Mouse (Mus musculus) layer of hippocampus, postnatal 10 days (tissue): ENCODE measurements around the gene Fam8a1. TPM values are rescaled to one million over a fixed set of nuclear protein-coding genes. Genes with fewer than 3 reads are reported as not detected.

Source experiments
- total RNA-seq, 2 experiments: library from RNA; stranded (reverse); gene quantifications; 2 replicates each; pipeline ENCODE4 v1.2.3; 2021

Fam8a1 gene
- total RNA-seq, 2 experiments from 2014 or later = 64.4 to 69.3 TPM

Other genes starting within 250 kb of the Fam8a1 start
- gene Cap2, start 167.7 kb upstream of the Fam8a1 start, total RNA-seq = 10 to 100 TPM; 69.4 to 72.4 TPM
- gene Nup153, start 58.4 kb downstream of the Fam8a1 start, total RNA-seq = 10 to 100 TPM; 53.2 to 56.4 TPM